Mouse (Mus musculus): ENCODE measurements around the gene Tada1. TPM values are rescaled to one million over a fixed set of nuclear protein-coding genes. Genes with fewer than 3 reads are reported as not detected.

Gene Tada1
- total and polyA plus RNA-seq, 3 experiments = 34.0 to 36.7 TPM; not detected in 1

- DNase-seq (ENCODE audit: low read depth, low spot score) = no peak
- no peak overlapping the region for H3K27ac ChIP-seq (ENCODE audit: control insufficient read depth, low read depth, low read length)
- H3K4me1 ChIP-seq (ENCODE audit: control insufficient read depth in 1 of 2, insufficient read depth in 2 of 2, low read length in 2 of 2) = no peaks in the 10 kb centered on the region
- no peak overlapping the region for H3K9ac ChIP-seq (ENCODE audit: control insufficient read depth, low read depth, low read length, poor library complexity, severe bottlenecking)
- H3K36me3 ChIP-seq (ENCODE audit: control insufficient read depth in 1 of 2, insufficient read depth in 2 of 2, low read length in 2 of 2) = no peaks in the 10 kb centered on the region
- no peak for TF ChIP-seq MYC (IDR thresholded peaks at IDR 0.05; ENCODE audit: low read depth, low read length)
- TF ChIP-seq BHLHE40 (IDR thresholded peaks at IDR 0.05; ENCODE audit: borderline replicate concordance, low read depth, low read length) = no peak
- no peak for TF ChIP-seq USF1 (IDR thresholded peaks at IDR 0.05; ENCODE audit: low read depth, low read length)
- TF ChIP-seq ZC3H11A (IDR thresholded peaks at IDR 0.05; ENCODE audit: low read depth, low read length) = no peak
- no peak for TF ChIP-seq NELFE (IDR thresholded peaks at IDR 0.05; ENCODE audit: low read depth, low read length)
- TF ChIP-seq EP300 (IDR thresholded peaks at IDR 0.05; ENCODE audit: low read depth in 1 of 2, low read length in 2 of 2) = no peak
- no peak for TF ChIP-seq ETS1 (IDR thresholded peaks at IDR 0.05; ENCODE audit: low read depth, low read length)
- no peak for TF ChIP-seq POLR2A (IDR thresholded peaks at IDR 0.05; ENCODE audit: control insufficient read depth in 1 of 2, insufficient read depth in 1 of 2, low read depth in 1 of 2, low read length in 2 of 2, poor library complexity in 1 of 2)
- TF ChIP-seq GATA1 (IDR thresholded peaks at IDR 0.05; ENCODE audit: low read depth, low read length) = no peak
- no peak for TF ChIP-seq NRF1 (IDR thresholded peaks at IDR 0.05; ENCODE audit: insufficient read depth, low read depth, low read length, poor library complexity, severe bottlenecking)
- TF ChIP-seq E2F4 (IDR thresholded peaks at IDR 0.05; ENCODE audit: borderline replicate concordance, low read depth, low read length) = no peak
- TF ChIP-seq JUND (IDR thresholded peaks at IDR 0.05; ENCODE audit: low read depth, low read length) = no peak
- no peak for TF ChIP-seq RCOR1 (IDR thresholded peaks at IDR 0.05; ENCODE audit: low read depth, low read length)
- no peak for TF ChIP-seq ZMIZ1 (IDR thresholded peaks at IDR 0.05; ENCODE audit: low read depth, low read length)
- no peak for TF ChIP-seq MAZ (IDR thresholded peaks at IDR 0.05; ENCODE audit: low read depth, low read length)
- no peak for TF ChIP-seq MYB (IDR thresholded peaks at IDR 0.05; ENCODE audit: low read depth, low read length)
- no peak for TF ChIP-seq USF2 (IDR thresholded peaks at IDR 0.05; ENCODE audit: borderline replicate concordance in 1 of 2, insufficient read depth in 1 of 2, low read depth in 1 of 2, low read length in 2 of 2)
- no peak for TF ChIP-seq CTCF (IDR thresholded peaks at IDR 0.05 in 2 of 3, conservative IDR thresholded peaks at IDR 0.05 in 1 of 3; ENCODE audit: control insufficient read depth in 1 of 3, insufficient read depth in 1 of 3, low read depth in 2 of 3, low read length in 3 of 3, poor library complexity in 1 of 3, severe bottlenecking in 1 of 3)
- TF ChIP-seq SIN3A (IDR thresholded peaks at IDR 0.05; ENCODE audit: low read length) = no peak
- peaks cover 0 to 2% of the 10 kb centered on the region in 2 experiments; a peak in 1 of 4 replicates for H3K27me3 ChIP-seq (ENCODE audit: control insufficient read depth in 1 of 2, insufficient read depth in 2 of 2, low read length in 2 of 2)
- no peaks in the 10 kb centered on the region for H3K9me3 ChIP-seq (replicated peaks; ENCODE audit: insufficient read depth, low read length)
- no peak overlapping the region for H3K4me3 ChIP-seq (ENCODE audit: control insufficient read depth in 1 of 2, insufficient read depth in 1 of 2, low read depth in 2 of 2, low read length in 2 of 2)
- no peaks in the 10 kb centered on the region for H3K79me2 ChIP-seq (ENCODE audit: control insufficient read depth, insufficient read depth, low read length, poor library complexity)
Measured at GRCm38 (mm10) chr1:166349341-166349740, 29.6 kb upstream of the Tada1 start.

- H3K4me1 ChIP-seq (ENCODE audit: control insufficient read depth in 1 of 2, insufficient read depth in 2 of 2, low read length in 2 of 2) = no peaks in the 10 kb centered on the region
- no peak overlapping the region for H3K9ac ChIP-seq (ENCODE audit: control insufficient read depth, low read depth, low read length, poor library complexity, severe bottlenecking)
- no peaks in the 10 kb centered on the region for H3K9me3 ChIP-seq (replicated peaks; ENCODE audit: insufficient read depth, low read length)
- no peak for DNase-seq (ENCODE audit: low read depth, low spot score)
- no peak overlapping the region for H3K27ac ChIP-seq (ENCODE audit: control insufficient read depth, low read depth, low read length)
- H3K79me2 ChIP-seq (ENCODE audit: control insufficient read depth, insufficient read depth, low read length, poor library complexity) = no peaks in the 10 kb centered on the region
- TF ChIP-seq POLR2AphosphoS2 (IDR thresholded peaks at IDR 0.05; ENCODE audit: low read length) (no peak), ETS1 (IDR thresholded peaks at IDR 0.05; ENCODE audit: low read depth, low read length) (no peak), CHD2 (IDR thresholded peaks at IDR 0.05; ENCODE audit: low read length) (no peak), ZNF384 (IDR thresholded peaks at IDR 0.05; ENCODE audit: low read depth, low read length) (no peak), NRF1 (IDR thresholded peaks at IDR 0.05; ENCODE audit: insufficient read depth, low read depth, low read length, poor library complexity, severe bottlenecking) (no peak), SMC3 (IDR thresholded peaks at IDR 0.05; ENCODE audit: low read depth, low read length) (no peak), POLR2A (IDR thresholded peaks at IDR 0.05; ENCODE audit: control insufficient read depth in 1 of 2, insufficient read depth in 1 of 2, low read depth in 1 of 2, low read length in 2 of 2, poor library complexity in 1 of 2) (no peak), TBP (IDR thresholded peaks at IDR 0.05; ENCODE audit: low read depth, low read length) (no peak)
- no peaks in the 10 kb centered on the region for H3K36me3 ChIP-seq (ENCODE audit: control insufficient read depth in 1 of 2, insufficient read depth in 2 of 2, low read length in 2 of 2)
- no peak overlapping the region for H3K4me3 ChIP-seq (ENCODE audit: control insufficient read depth in 1 of 2, insufficient read depth in 1 of 2, low read depth in 2 of 2, low read length in 2 of 2)
- peaks cover 0 to 2% of the 10 kb centered on the region in 2 experiments; a peak in 1 of 4 replicates for H3K27me3 ChIP-seq (ENCODE audit: control insufficient read depth in 1 of 2, insufficient read depth in 2 of 2, low read length in 2 of 2)
Measured at GRCm38 (mm10) chr1:166349751-166350150, 29.1 kb upstream of the Tada1 start.
